Comparison of ENCODE assay signal across 9 mouse cellular contexts in genomic region chr1:33875691-33876090, GRCm38 (mm10). TPM values are rescaled to one million over a fixed set of nuclear protein-coding genes. Genes with fewer than 3 reads are reported as not detected.
A peak's percentile ranks its signal among the peaks of the same experiment; 100 is the strongest.
DNase-seq lines count a peak whose midpoint lies in the region; ATAC-seq and TF ChIP-seq lines count a peak whose summit lies in the region.
"Had no signal": no experiment of that assay in that cellular context is flagged by ENCODE, and none has a peak within 500 bp of the region (broad histone marks: within the 10 kb centered on the region; RNA-seq: fewer than 3 reads in every experiment).

No protein-coding gene starts in this region.

- no peaks in the 10 kb centered on the region for H3K36me3 ChIP-seq in forebrain, postnatal 0 days (ENCODE audit: insufficient read depth)
- H3K36me3 ChIP-seq in forebrain, embryonic 12.5 days (replicated peaks) = no peaks in the 10 kb centered on the region
- no peaks in the 10 kb centered on the region for H3K36me3 ChIP-seq in midbrain, embryonic 14.5 days (ENCODE audit: control insufficient read depth, insufficient read depth, low read length)
- H3K36me3 ChIP-seq in midbrain, embryonic 10.5 days = no peaks in the 10 kb centered on the region
- H3K36me3 ChIP-seq in liver, postnatal 0 days (replicated peaks; ENCODE audit: insufficient read depth, low read length) = no peaks in the 10 kb centered on the region
- H3K36me3 ChIP-seq: neural tube, embryonic 13.5 days had no signal

- no peak overlapping the region for H3K9ac ChIP-seq in forebrain, postnatal 0 days
- H3K9ac ChIP-seq in forebrain, embryonic 12.5 days = no peak overlapping the region
- H3K9ac ChIP-seq in midbrain, embryonic 14.5 days (replicated peaks; ENCODE audit: low read length) = no peak overlapping the region
- no peak overlapping the region for H3K9ac ChIP-seq in liver, postnatal 0 days (replicated peaks)
- H3K9ac ChIP-seq: neural tube, embryonic 13.5 days had no signal

- no peak overlapping the region for H3K4me2 ChIP-seq in forebrain, postnatal 0 days (ENCODE audit: low read depth)
- H3K4me2 ChIP-seq in forebrain, embryonic 12.5 days = no peak overlapping the region
- no peak overlapping the region for H3K4me2 ChIP-seq in midbrain, embryonic 14.5 days (ENCODE audit: low read length)
- H3K4me2 ChIP-seq in liver, postnatal 0 days (ENCODE audit: low read depth, low read length) = no peak overlapping the region
- H3K4me2 ChIP-seq: neural tube, embryonic 13.5 days had no signal

- H3K27ac ChIP-seq in forebrain, postnatal 0 days (ENCODE audit: low read depth, low read length) = no peak overlapping the region
- no peak overlapping the region for H3K27ac ChIP-seq in forebrain, embryonic 12.5 days
- no peak overlapping the region for H3K27ac ChIP-seq in midbrain, embryonic 14.5 days (replicated peaks; ENCODE audit: low read depth, low read length)
- no peak overlapping the region for H3K27ac ChIP-seq in midbrain, embryonic 10.5 days (replicated peaks)
- no peak overlapping the region for H3K27ac ChIP-seq in liver, postnatal 0 days (ENCODE audit: low read depth)
- H3K27ac ChIP-seq: neural tube, embryonic 13.5 days had no signal

- no peak for ATAC-seq in forebrain, postnatal 0 days
- no peak for ATAC-seq in forebrain, embryonic 12.5 days (ENCODE audit: low FRiP score)
- ATAC-seq in midbrain, embryonic 14.5 days (ENCODE audit: low FRiP score, low TSS enrichment) = no peak
- no peak for ATAC-seq in liver, postnatal 0 days
- no peak for ATAC-seq in inflammation-experienced regulatory T-cells, adult 6 months

- peak; percentile 48 for TF ChIP-seq CTCF in forebrain, postnatal 0 days (IDR thresholded peaks at IDR 0.05; ENCODE audit: low read depth)
- TF ChIP-seq CTCF in liver, postnatal 0 days (IDR thresholded peaks at IDR 0.05; ENCODE audit: low read depth) = peak; percentile 48

- no peak overlapping the region for H3K4me3 ChIP-seq in forebrain, postnatal 0 days (ENCODE audit: low read depth, low read length)
- no peak overlapping the region for H3K4me3 ChIP-seq in forebrain, embryonic 12.5 days (replicated peaks)
- no peak overlapping the region for H3K4me3 ChIP-seq in midbrain, embryonic 14.5 days (replicated peaks; ENCODE audit: low read depth, low read length)
- no peak overlapping the region for H3K4me3 ChIP-seq in midbrain, embryonic 10.5 days
- H3K4me3 ChIP-seq in liver, postnatal 0 days (ENCODE audit: low read depth, low read length) = no peak overlapping the region
- H3K4me3 ChIP-seq: neural tube, embryonic 13.5 days had no signal

- DNase-seq in forebrain, postnatal 0 days = peak; percentile 20
- DNase-seq in midbrain, embryonic 14.5 days = peak; percentile 52
- DNase-seq in midbrain, embryonic 10.5 days (ENCODE audit: low spot score) = no peak
- DNase-seq in adrenal gland, postnatal 10 days = peak; percentile 40
- DNase-seq in liver, postnatal 0 days = peak; percentile 26
- no peak for DNase-seq in layer of hippocampus, adult 8-10 months (ENCODE audit: low spot score in 2 of 2)

- no peaks in the 10 kb centered on the region for H3K4me1 ChIP-seq in forebrain, postnatal 0 days (ENCODE audit: insufficient read depth)
- H3K4me1 ChIP-seq in forebrain, embryonic 12.5 days = no peaks in the 10 kb centered on the region
- no peaks in the 10 kb centered on the region for H3K4me1 ChIP-seq in midbrain, embryonic 14.5 days (ENCODE audit: control insufficient read depth, insufficient read depth, low read length)
- H3K4me1 ChIP-seq in midbrain, embryonic 10.5 days = no peaks in the 10 kb centered on the region
- H3K4me1 ChIP-seq in liver, postnatal 0 days (ENCODE audit: insufficient read depth) = no peaks in the 10 kb centered on the region
- H3K4me1 ChIP-seq: neural tube, embryonic 13.5 days had no signal

- H3K27me3 ChIP-seq in forebrain, postnatal 0 days (ENCODE audit: insufficient read depth, low read length) = no peaks in the 10 kb centered on the region
- no peaks in the 10 kb centered on the region for H3K27me3 ChIP-seq in forebrain, embryonic 12.5 days
- no peaks in the 10 kb centered on the region for H3K27me3 ChIP-seq in midbrain, embryonic 14.5 days (ENCODE audit: control insufficient read depth, insufficient read depth, low read length)
- H3K27me3 ChIP-seq in midbrain, embryonic 10.5 days (ENCODE audit: low read depth, poor library complexity, severe bottlenecking) = no peaks in the 10 kb centered on the region
- no peaks in the 10 kb centered on the region for H3K27me3 ChIP-seq in liver, postnatal 0 days (ENCODE audit: insufficient read depth, low read length)
- H3K27me3 ChIP-seq: neural tube, embryonic 13.5 days had no signal

- no peaks in the 10 kb centered on the region for H3K9me3 ChIP-seq in forebrain, postnatal 0 days (ENCODE audit: low read length)
- H3K9me3 ChIP-seq in forebrain, embryonic 12.5 days = no peaks in the 10 kb centered on the region
- H3K9me3 ChIP-seq in midbrain, embryonic 14.5 days (ENCODE audit: control insufficient read depth, low read length) = no peaks in the 10 kb centered on the region
- H3K9me3 ChIP-seq in midbrain, embryonic 10.5 days (replicated peaks) = no peaks in the 10 kb centered on the region
- no peaks in the 10 kb centered on the region for H3K9me3 ChIP-seq in liver, postnatal 0 days (ENCODE audit: low read length)
- H3K9me3 ChIP-seq: neural tube, embryonic 13.5 days had no signal

- 54% methylated on average over 6 of the region's 6 CpGs for WGBS in forebrain, postnatal 0 days
- WGBS in forebrain, embryonic 12.5 days = 47% methylated on average over 6 of the region's 6 CpGs
- 52% methylated on average over 6 of the region's 6 CpGs for WGBS in midbrain, embryonic 14.5 days
- WGBS in midbrain, embryonic 10.5 days = 48% methylated on average over 6 of the region's 6 CpGs
- 51% methylated on average over 6 of the region's 6 CpGs for WGBS in liver, postnatal 0 days (ENCODE audit: insufficient replicate concordance)

- no peak for TF ChIP-seq EP300 in liver, postnatal 0 days (IDR thresholded peaks at IDR 0.05; ENCODE audit: low read depth)

RNA-seq across cellular contexts. Expression of gene Bend6, which starts 31.9 kb away (rescaled TPM):
- 124 and 153 TPM in 2 replicates for total RNA-seq in forebrain, postnatal 0 days (2014; rRNA removed)
- 96.7 and 111 TPM in 2 replicates for polyA plus RNA-seq in forebrain, postnatal 0 days (2015; fragmentation: Nextera tagmentation; extraction: Ambion mirVana)
- polyA plus RNA-seq in forebrain, embryonic 12.5 days (2016; fragmentation: Nextera tagmentation; extraction: Ambion mirVana) = 3.7 and 3.9 TPM in 2 replicates
- polyA plus RNA-seq in midbrain, embryonic 14.5 days (2014; fragmentation: Nextera tagmentation; extraction: Ambion mirVana) = 32.1 and 40.6 TPM in 2 replicates
- polyA plus RNA-seq in midbrain, embryonic 10.5 days (2016; fragmentation: Nextera tagmentation; extraction: Ambion mirVana) = 1.5 and 1.7 TPM in 2 replicates
- 1 to 10 TPM; 1.5 TPM for total RNA-seq in adrenal gland, postnatal 10 days (2021)
- 0.12 and 0.22 TPM in 2 replicates for polyA plus RNA-seq in liver, postnatal 0 days (2015; fragmentation: Nextera tagmentation; extraction: Ambion mirVana)
- 1 to 10 TPM in 2 of 3 experiments, under 1 TPM in 1; 0.96 to 8.0 (median 2.4) TPM for polyA plus RNA-seq in inflammation-experienced regulatory T-cells, adult 6 months (2017; shearing (Covaris generic))
- 10 to 100 TPM; 85.0 to 93.6 (median 85.6) TPM for total RNA-seq in layer of hippocampus, adult 8-10 months (2022)

RNA-seq across cellular contexts. Expression of gene Dst, which starts 32.3 kb away (rescaled TPM):
- total RNA-seq in forebrain, postnatal 0 days (2014; rRNA removed) = 127 and 134 TPM in 2 replicates
- 16.3 and 23.1 TPM in 2 replicates for polyA plus RNA-seq in forebrain, postnatal 0 days (2015; fragmentation: Nextera tagmentation; extraction: Ambion mirVana)
- polyA plus RNA-seq in forebrain, embryonic 12.5 days (2016; fragmentation: Nextera tagmentation; extraction: Ambion mirVana) = 26.8 and 30.8 TPM in 2 replicates
- polyA plus RNA-seq in midbrain, embryonic 14.5 days (2014; fragmentation: Nextera tagmentation; extraction: Ambion mirVana) = 53.2 and 59.8 TPM in 2 replicates
- polyA plus RNA-seq in midbrain, embryonic 10.5 days (2016; fragmentation: Nextera tagmentation; extraction: Ambion mirVana) = 18.8 and 25.8 TPM in 2 replicates
- 100 to 1,000 TPM in 1 of 2 experiments, 10 to 100 TPM in 1; 95.3 to 136 TPM for total RNA-seq in adrenal gland, postnatal 10 days (2021)
- 6.0 and 6.4 TPM in 2 replicates for polyA plus RNA-seq in liver, postnatal 0 days (2015; fragmentation: Nextera tagmentation; extraction: Ambion mirVana)
- polyA plus RNA-seq in inflammation-experienced regulatory T-cells, adult 6 months (2017; shearing (Covaris generic)) = 10 to 100 TPM; 18.1 to 31.7 (median 20.6) TPM
- total RNA-seq in layer of hippocampus, adult 8-10 months (2022) = 100 to 1,000 TPM; 211 to 239 (median 222) TPM

Comparison
In these comparisons a context has a peak if more than half of its experiments do, and no peak if none do; other contexts are left out.
1. DNase-seq: peak in forebrain, postnatal 0 days (single experiment), midbrain, embryonic 14.5 days (single experiment), adrenal gland, postnatal 10 days (single experiment) and liver, postnatal 0 days (single experiment); none in midbrain, embryonic 10.5 days (single experiment) and layer of hippocampus, adult 8-10 months (0 of 2).